Mouse (Mus musculus) heart, postnatal 0 days (tissue): Measurements from ENCODE around the gene Tyw3.

Source experiments
- CTCF ChIP-seq: IDR thresholded peaks from 2 replicates; pipeline ENCODE4 v1.5.1; 2016; ENCODE audit warnings: antibody characterized with exemption, control low read depth, low read depth
- EP300 ChIP-seq: IDR thresholded peaks from 2 replicates; pipeline ENCODE4 v1.6.1; 2016; ENCODE audit warnings: antibody characterized with exemption, low read depth

GRCm38 (mm10) chr3:154615304-154615703 is 18.4 kb upstream of the Tyw3 start:
- TF ChIP-seq CTCF, result no peak
- no peak for TF ChIP-seq EP300
